Mouse (Mus musculus) 416B (cell line): ENCODE results near the gene Dnajc5g.
A peak's percentile ranks its signal among the peaks of the same experiment; 100 is the strongest.

Source experiments
- DNase-seq: peaks from one replicate; pipeline ENCODE4 v3.0.0; 2011; ENCODE audit warnings: low read depth

Dnajc5g gene

DNA sequence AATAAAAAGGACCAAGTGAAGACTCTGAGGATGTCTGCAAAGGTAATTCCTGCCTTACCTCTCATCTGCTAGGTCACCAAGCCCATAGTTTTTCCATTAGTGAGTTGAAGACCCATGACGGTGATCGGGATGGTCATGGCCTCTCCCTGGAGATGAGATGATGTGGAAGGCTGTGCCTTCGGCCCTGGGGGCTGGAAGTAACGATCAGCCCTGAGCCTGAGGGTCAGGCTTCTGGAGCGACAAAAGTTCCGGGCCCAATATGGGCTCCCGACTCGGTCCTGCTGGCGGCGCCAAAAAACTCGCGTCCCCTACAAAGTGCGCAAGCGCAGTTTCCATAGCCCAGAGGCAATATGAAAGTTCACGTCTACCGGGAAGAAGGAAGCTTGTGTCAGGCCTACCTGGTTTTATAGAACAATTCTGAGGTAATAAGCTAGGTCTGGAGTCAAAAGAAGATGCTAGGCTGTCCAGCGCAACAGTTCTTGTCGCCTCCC, 2.0 kb downstream of the Dnajc5g start, which contains the start of gene Slc30a3:
Gene Slc30a3 (minus strand): TSS at position 238 of the 491 bp plus-strand sequence.
- DNase-seq = no peak

DNA sequence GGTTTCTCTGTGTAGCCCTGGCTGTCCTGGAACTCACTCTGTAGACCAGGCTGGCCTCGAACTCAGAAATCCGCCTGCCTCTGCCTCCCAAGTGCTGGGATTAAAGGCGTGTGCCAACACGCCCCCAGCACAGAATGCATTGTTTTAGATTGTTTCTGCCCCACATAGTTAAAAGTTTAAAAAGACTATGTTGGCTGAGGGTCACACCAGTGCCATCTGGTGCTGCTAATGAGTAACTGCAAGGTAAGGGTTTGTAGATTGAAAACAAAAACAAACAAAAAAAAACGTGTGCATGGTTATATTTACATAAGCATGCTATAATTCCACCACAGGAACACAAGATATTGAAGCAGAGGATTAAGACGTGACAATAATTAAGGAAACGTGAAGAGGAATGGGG, 4.7 kb downstream of the Dnajc5g start:
- DNase-seq = peak; percentile 46

- no peak for DNase-seq
Measured at GRCm38 (mm10) chr5:31116354-31116753, 10.3 kb downstream of the Dnajc5g start, which contains the start of gene Trim54. TSS of gene Trim54 (plus strand) at chr5:31116712.

DNA sequence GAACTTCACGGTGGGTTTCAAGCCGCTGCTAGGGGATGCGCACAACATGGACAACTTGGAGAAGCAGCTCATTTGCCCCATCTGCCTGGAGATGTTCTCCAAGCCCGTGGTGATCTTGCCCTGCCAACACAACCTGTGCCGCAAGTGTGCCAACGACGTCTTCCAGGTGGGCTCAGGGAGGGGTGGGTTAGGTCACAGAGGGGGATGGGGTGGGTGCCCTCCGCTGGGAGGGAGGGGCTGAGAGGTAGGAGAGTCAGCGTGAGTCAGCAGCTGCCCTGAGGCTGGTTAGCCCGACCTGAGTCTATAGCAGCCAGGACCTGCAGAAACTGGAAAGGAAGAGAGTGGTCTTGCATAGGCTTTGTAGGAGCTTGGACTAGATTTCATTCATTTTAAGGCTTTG, 10.8 kb downstream of the Dnajc5g start:
- no peak for DNase-seq

DNA sequence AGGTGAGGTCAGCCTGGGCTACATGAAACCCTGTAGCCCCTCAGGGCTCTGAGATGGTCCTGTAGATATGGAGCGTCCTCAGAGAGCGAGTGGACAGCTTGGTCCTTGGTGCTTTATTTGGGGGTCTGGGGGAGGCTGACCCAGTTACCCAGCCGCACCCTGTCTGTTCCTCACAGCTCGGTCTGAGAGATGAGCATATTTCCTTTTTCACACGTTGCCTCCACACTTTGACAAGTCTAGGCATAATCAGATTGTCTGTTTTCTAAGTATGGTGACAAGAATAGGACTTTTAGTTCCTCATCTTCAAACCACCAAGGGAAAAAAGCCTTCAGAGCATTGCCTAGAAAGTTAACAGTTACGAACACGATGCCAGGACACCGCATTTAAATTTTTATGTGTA, 15.0 kb downstream of the Dnajc5g start:
- DNase-seq = no peak

DNA sequence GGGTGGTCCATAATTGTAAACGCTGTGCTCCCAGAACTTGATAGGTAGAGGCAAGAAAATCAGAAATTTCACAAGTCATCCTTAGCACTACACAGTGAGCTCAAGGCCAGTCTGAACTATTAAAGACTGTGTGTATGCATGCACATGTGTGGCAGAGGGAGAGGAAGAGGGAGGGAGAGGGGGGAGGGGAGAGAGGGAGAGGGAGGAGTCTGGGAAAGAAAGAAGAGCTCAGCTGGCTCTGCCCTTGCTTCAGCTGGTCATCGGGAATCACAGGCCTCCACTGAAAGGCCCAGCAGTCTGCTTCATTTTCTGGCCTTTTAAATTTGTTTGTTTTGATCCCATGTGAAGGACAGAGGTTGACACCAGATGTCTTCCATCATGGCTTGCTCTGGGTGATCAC, 17.4 kb downstream of the Dnajc5g start:
- DNase-seq = no peak

GRCm38 (mm10) chr5:31126050-31126449, 20.0 kb downstream of the Dnajc5g start:
- peak; percentile 37 for DNase-seq

- DNase-seq = no peak
Measured at GRCm38 (mm10) chr5:31136730-31137424, 30.8 kb downstream of the Dnajc5g start.

GRCm38 (mm10) chr5:31137658-31138057, 31.6 kb downstream of the Dnajc5g start:
- DNase-seq = no peak

DNA sequence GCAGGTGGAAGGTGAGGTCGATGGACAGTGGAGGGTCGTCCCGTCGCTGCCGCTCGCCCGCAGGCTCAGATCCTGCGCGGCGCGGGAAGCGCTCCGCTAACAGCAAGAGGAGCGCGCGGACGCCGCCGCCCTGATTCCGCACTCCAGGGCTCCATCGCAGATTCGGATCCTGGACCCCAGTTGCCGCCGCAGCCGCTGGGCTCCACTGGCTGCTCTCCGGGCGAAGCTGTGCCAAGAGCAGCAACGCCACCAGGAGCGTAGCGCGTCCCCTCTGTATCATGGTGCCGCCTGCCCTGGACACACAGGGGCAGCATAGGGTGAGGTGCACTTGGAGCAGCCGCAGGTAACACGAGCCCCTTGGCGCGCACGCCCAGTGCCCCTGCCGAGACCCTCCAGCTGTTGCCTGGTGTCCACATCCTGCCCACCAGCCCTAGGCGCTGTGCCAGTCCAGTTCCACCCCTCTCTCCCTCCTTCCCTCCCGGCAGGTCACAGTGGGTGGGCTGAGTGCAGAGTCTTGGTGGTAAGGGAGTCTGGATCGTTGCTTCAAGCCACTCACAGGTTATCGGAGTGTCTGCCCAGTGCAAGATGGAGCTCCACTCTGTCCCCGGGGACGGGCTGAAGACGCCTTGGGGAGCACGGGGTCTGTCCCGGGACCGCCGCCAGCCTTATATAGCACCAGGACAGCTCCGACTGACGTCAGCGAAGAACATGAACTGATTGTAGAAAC, 32.3 kb downstream of the Dnajc5g start, which contains the start of gene Ucn:
Gene Ucn (minus strand): TSS at position 589 of the 727 bp plus-strand sequence.
- no peak for DNase-seq

- DNase-seq = no peak
Measured at GRCm38 (mm10) chr5:31138968-31139425, 32.9 kb downstream of the Dnajc5g start.

GRCm38 (mm10) chr5:31149781-31150180, 43.7 kb downstream of the Dnajc5g start:
- no peak for DNase-seq

GRCm38 (mm10) chr5:31151746-31152145, 45.7 kb downstream of the Dnajc5g start:
- peak; percentile 56 for DNase-seq

DNA sequence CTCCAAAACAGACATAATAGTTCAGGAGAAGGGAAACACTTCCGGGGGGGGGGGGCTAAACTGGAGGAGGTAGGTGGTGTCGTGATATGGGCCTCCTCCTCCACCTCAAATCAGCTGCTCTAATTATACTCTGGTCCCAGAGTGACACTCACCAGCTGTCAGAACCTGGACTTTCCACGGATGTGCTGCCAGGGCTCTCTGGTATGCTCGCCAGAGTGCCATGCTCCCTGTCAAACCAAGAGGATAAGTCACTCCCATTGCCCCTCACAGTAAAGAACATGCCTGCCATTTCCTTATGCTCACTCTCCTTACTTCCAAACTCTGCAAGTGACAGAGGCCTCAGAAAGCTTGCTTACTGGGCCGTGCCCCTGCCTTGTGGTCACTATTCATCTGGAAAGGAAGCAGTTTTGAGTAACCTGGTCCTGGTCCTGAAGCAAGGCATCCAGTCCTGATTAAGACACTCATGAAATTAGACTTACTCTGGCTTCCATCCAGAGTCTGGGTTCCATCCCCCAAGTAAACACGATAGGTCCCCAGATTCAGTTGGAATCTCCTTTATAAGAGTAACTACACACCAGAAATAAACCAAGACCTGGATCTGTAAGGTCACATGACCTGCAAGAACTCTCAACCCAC, 47.5 kb downstream of the Dnajc5g start:
- DNase-seq = no peak

GRCm38 (mm10) chr5:31154152-31154553, 48.1 kb downstream of the Dnajc5g start, which contains the start of gene Mpv17:
TSS of gene Mpv17 (minus strand) at chr5:31154251.
- peak; percentile 84 for DNase-seq
